Mouse (Mus musculus) C2C12 (cell line): ENCODE results near the gene Ipmk.
A peak's percentile ranks its signal among the peaks of the same experiment; 100 is the strongest.

ENCODE experiments used
- CEBPB ChIP-seq: IDR thresholded peaks from one replicate; pipeline ENCODE4 v1.6.1; 2011; ENCODE audit warnings: low read depth, mild to moderate bottlenecking, control low read depth, moderate library complexity
- CTCF ChIP-seq: IDR thresholded peaks from one replicate; pipeline ENCODE4 v1.5.1; 2011; ENCODE audit not compliant: control insufficient read depth, insufficient read depth, insufficient read length
- FOSL1 ChIP-seq: IDR thresholded peaks from one replicate; pipeline ENCODE4 v1.8.0; 2011; ENCODE audit warnings: mild to moderate bottlenecking, low read length; ENCODE audit not compliant: poor library complexity, insufficient read depth, severe bottlenecking
- MAX ChIP-seq: IDR thresholded peaks from one replicate; pipeline ENCODE4 v1.6.1; 2011; ENCODE audit warnings: mild to moderate bottlenecking, control low read depth
- MYOD1 ChIP-seq: IDR thresholded peaks from one replicate; pipeline ENCODE4 v1.6.1; 2011; ENCODE audit warnings: low read depth; ENCODE audit not compliant: control insufficient read depth, insufficient read length
- MYOG ChIP-seq: IDR thresholded peaks from one replicate; pipeline ENCODE4 v1.6.1; 2011; ENCODE audit not compliant: control insufficient read depth, insufficient read length; ENCODE audit errors: extremely low read depth
- USF1 ChIP-seq: IDR thresholded peaks from one replicate; pipeline ENCODE4 v1.6.1; 2011; ENCODE audit warnings: low read depth, mild to moderate bottlenecking, control low read depth, moderate library complexity

DNA sequence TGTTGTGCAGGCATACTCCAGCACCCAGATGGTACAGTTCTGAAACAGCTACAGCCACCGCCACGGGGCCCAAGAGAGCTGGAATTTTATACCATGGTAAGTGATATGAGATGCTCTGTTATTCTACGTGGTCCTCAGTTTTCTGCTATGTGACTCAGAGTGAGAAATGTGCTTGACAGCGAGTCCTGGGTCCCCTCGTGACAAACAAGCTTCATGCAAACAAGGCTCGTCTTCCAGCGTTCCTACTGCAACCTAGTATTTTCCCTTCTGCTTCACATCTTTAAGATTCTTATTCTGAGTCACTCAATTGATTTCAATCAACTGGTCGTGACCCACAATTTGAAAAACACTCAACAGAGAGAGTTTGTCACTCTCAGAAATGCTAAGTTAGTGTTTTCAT is 15.9 kb downstream of the Ipmk start:
- TF ChIP-seq CEBPB: no peak
- peak; percentile 10 for TF ChIP-seq USF1
- no peak for TF ChIP-seq CTCF
- no peak for TF ChIP-seq MAX
- TF ChIP-seq FOSL1: no peak
- no peak for TF ChIP-seq MYOG
- no peak for TF ChIP-seq MYOD1
